Mouse (Mus musculus): ENCODE measurements at regions not wholly inside any gene's neighbourhood (a gene's known extent, or its start where the extent isn't known, plus 50 kb on each side); places are given as distances from the start of the nearest gene placed in this dataset.
A peak's percentile ranks its signal among the peaks of the same experiment; 100 is the strongest.

- H3K4me2 ChIP-seq (replicated peaks; ENCODE audit: low read depth, low read length) = no peak overlapping the region
- no peak overlapping the region for H3K9ac ChIP-seq (replicated peaks; ENCODE audit: low read depth, low read length)
- no peaks in the 10 kb centered on the region for H3K9me3 ChIP-seq (ENCODE audit: control insufficient read depth, low read depth, low read length)
- no peak overlapping the region for H3K4me3 ChIP-seq (ENCODE audit: low read depth, low read length)
- no peak for ATAC-seq (ENCODE audit: insufficient number of reproducible peaks, insufficient read depth, low FRiP score, low read depth)
- peak overlapping the region; percentile 52; the same call in 1 of the 2 replicates for H3K27ac ChIP-seq (ENCODE audit: low read length)
- 67% methylated on average over 8 of the region's 8 CpGs for WGBS
- peaks cover 20% of the 10 kb centered on the region for H3K4me1 ChIP-seq (ENCODE audit: control insufficient read depth, insufficient read depth, low read length)
- no peaks in the 10 kb centered on the region for H3K36me3 ChIP-seq (ENCODE audit: control insufficient read depth, insufficient read depth, low read length)
- no peaks in the 10 kb centered on the region for H3K27me3 ChIP-seq (ENCODE audit: control insufficient read depth, insufficient read depth, low read length)
Observed at GRCm38 (mm10) chr9:41526126-41526525, 364.6 kb upstream of the Ubash3b start.

GRCm38 (mm10) chr9:41525534-41525933 lies 364.0 kb upstream of the Ubash3b start:
- H3K36me3 ChIP-seq (ENCODE audit: control insufficient read depth, insufficient read depth, low read length) = no peaks in the 10 kb centered on the region
- 53% methylated on average over 1 of the region's 1 CpGs for WGBS
- H3K4me1 ChIP-seq (ENCODE audit: control insufficient read depth, insufficient read depth, low read length) = peaks cover 20% of the 10 kb centered on the region
- no peak for ATAC-seq (ENCODE audit: insufficient number of reproducible peaks, insufficient read depth, low FRiP score, low read depth)
- H3K9ac ChIP-seq (replicated peaks; ENCODE audit: low read depth, low read length) = no peak overlapping the region
- H3K27ac ChIP-seq (ENCODE audit: low read length) = peak overlapping the region; percentile 58; the same call in 1 of the 2 replicates
- H3K27me3 ChIP-seq (ENCODE audit: control insufficient read depth, insufficient read depth, low read length) = no peaks in the 10 kb centered on the region
- H3K4me2 ChIP-seq (replicated peaks; ENCODE audit: low read depth, low read length) = no peak overlapping the region
- no peak overlapping the region for H3K4me3 ChIP-seq (ENCODE audit: low read depth, low read length)
- no peaks in the 10 kb centered on the region for H3K9me3 ChIP-seq (ENCODE audit: control insufficient read depth, low read depth, low read length)

GRCm38 (mm10) chr9:41524591-41524990 lies 363.1 kb upstream of the Ubash3b start:
- H3K4me2 ChIP-seq (replicated peaks; ENCODE audit: low read depth, low read length) = no peak overlapping the region
- H3K27ac ChIP-seq (ENCODE audit: low read length) = peak overlapping the region; percentile 58
- H3K27me3 ChIP-seq (ENCODE audit: control insufficient read depth, insufficient read depth, low read length) = no peaks in the 10 kb centered on the region
- H3K36me3 ChIP-seq (ENCODE audit: control insufficient read depth, insufficient read depth, low read length) = no peaks in the 10 kb centered on the region
- no peak for ATAC-seq (ENCODE audit: insufficient number of reproducible peaks, insufficient read depth, low FRiP score, low read depth)
- peaks cover 20% of the 10 kb centered on the region for H3K4me1 ChIP-seq (ENCODE audit: control insufficient read depth, insufficient read depth, low read length)
- 39% methylated on average over 7 of the region's 7 CpGs for WGBS
- no peaks in the 10 kb centered on the region for H3K9me3 ChIP-seq (ENCODE audit: control insufficient read depth, low read depth, low read length)
- no peak overlapping the region for H3K4me3 ChIP-seq (ENCODE audit: low read depth, low read length)
- H3K9ac ChIP-seq (replicated peaks; ENCODE audit: low read depth, low read length) = no peak overlapping the region

- no peaks in the 10 kb centered on the region for H3K36me3 ChIP-seq (ENCODE audit: control insufficient read depth, insufficient read depth, low read length)
- WGBS = 93% methylated on average over 2 of the region's 2 CpGs
- peaks cover 20% of the 10 kb centered on the region for H3K4me1 ChIP-seq (ENCODE audit: control insufficient read depth, insufficient read depth, low read length)
- no peak overlapping the region for H3K4me2 ChIP-seq (replicated peaks; ENCODE audit: low read depth, low read length)
- H3K27ac ChIP-seq (ENCODE audit: low read length) = peak overlapping the region; percentile 58; the same call in 1 of the 2 replicates
- no peak overlapping the region for H3K4me3 ChIP-seq (ENCODE audit: low read depth, low read length)
- H3K9me3 ChIP-seq (ENCODE audit: control insufficient read depth, low read depth, low read length) = no peaks in the 10 kb centered on the region
- H3K27me3 ChIP-seq (ENCODE audit: control insufficient read depth, insufficient read depth, low read length) = no peaks in the 10 kb centered on the region
- no peak for ATAC-seq (ENCODE audit: insufficient number of reproducible peaks, insufficient read depth, low FRiP score, low read depth)
- H3K9ac ChIP-seq (replicated peaks; ENCODE audit: low read depth, low read length) = no peak overlapping the region
Observed at GRCm38 (mm10) chr9:41523969-41524368, 362.5 kb upstream of the Ubash3b start.

GRCm38 (mm10) chr9:41522302-41522701 lies 360.8 kb upstream of the Ubash3b start:
- ATAC-seq (ENCODE audit: insufficient number of reproducible peaks, insufficient read depth, low FRiP score, low read depth) = no peak
- no peaks in the 10 kb centered on the region for H3K9me3 ChIP-seq (ENCODE audit: control insufficient read depth, low read depth, low read length)
- 71% methylated on average over 1 of the region's 1 CpGs for WGBS

GRCm38 (mm10) chr9:41517787-41518186 lies 356.3 kb upstream of the Ubash3b start:
- Histone ChIP-seq H3K4me2 (replicated peaks; ENCODE audit: low read depth, low read length) (no peak overlapping the region), H3K9me3 (ENCODE audit: control insufficient read depth, low read depth, low read length) (no peaks in the 10 kb centered on the region), H3K4me1 (ENCODE audit: control insufficient read depth, insufficient read depth, low read length) (0 out of 2 replicates have a peak, but pooled peaks cover 6% of the 10 kb centered on the region), H3K27ac (ENCODE audit: low read length) (no peak overlapping the region), H3K36me3 (ENCODE audit: control insufficient read depth, insufficient read depth, low read length) (no peaks in the 10 kb centered on the region), H3K27me3 (ENCODE audit: control insufficient read depth, insufficient read depth, low read length) (no peaks in the 10 kb centered on the region), H3K9ac (replicated peaks; ENCODE audit: low read depth, low read length) (no peak overlapping the region), H3K4me3 (ENCODE audit: low read depth, low read length) (no peak overlapping the region)
- ATAC-seq (ENCODE audit: insufficient number of reproducible peaks, insufficient read depth, low FRiP score, low read depth) = no peak
- 63% methylated on average over 2 of the region's 2 CpGs for WGBS

More at GRCm38 (mm10) chr9:41522302-41522701, 360.8 kb upstream of the Ubash3b start:
- Histone ChIP-seq H3K9ac (replicated peaks; ENCODE audit: low read depth, low read length) (no peak overlapping the region), H3K4me2 (replicated peaks; ENCODE audit: low read depth, low read length) (no peak overlapping the region), H3K4me3 (ENCODE audit: low read depth, low read length) (no peak overlapping the region), H3K4me1 (ENCODE audit: control insufficient read depth, insufficient read depth, low read length) (peaks cover 20% of the 10 kb centered on the region), H3K36me3 (ENCODE audit: control insufficient read depth, insufficient read depth, low read length) (no peaks in the 10 kb centered on the region), H3K27ac (ENCODE audit: low read length) (no peak overlapping the region), H3K27me3 (ENCODE audit: control insufficient read depth, insufficient read depth, low read length) (no peaks in the 10 kb centered on the region)

GRCm38 (mm10) chr9:41517053-41517696 lies 355.7 kb upstream of the Ubash3b start:
- no peak overlapping the region for H3K9ac ChIP-seq (replicated peaks; ENCODE audit: low read depth, low read length)
- no peaks in the 10 kb centered on the region for H3K36me3 ChIP-seq (ENCODE audit: control insufficient read depth, insufficient read depth, low read length)
- H3K4me1 ChIP-seq (ENCODE audit: control insufficient read depth, insufficient read depth, low read length) = 0 out of 2 replicates have a peak, but pooled peaks cover 6% of the 10 kb centered on the region
- no peak overlapping the region for H3K4me3 ChIP-seq (ENCODE audit: low read depth, low read length)
- no peak overlapping the region for H3K27ac ChIP-seq (ENCODE audit: low read length)
- WGBS = 47% methylated on average over 2 of the region's 2 CpGs
- no peak for ATAC-seq (ENCODE audit: insufficient number of reproducible peaks, insufficient read depth, low FRiP score, low read depth)
- no peaks in the 10 kb centered on the region for H3K9me3 ChIP-seq (ENCODE audit: control insufficient read depth, low read depth, low read length)
- H3K4me2 ChIP-seq (replicated peaks; ENCODE audit: low read depth, low read length) = no peak overlapping the region
- H3K27me3 ChIP-seq (ENCODE audit: control insufficient read depth, insufficient read depth, low read length) = no peaks in the 10 kb centered on the region

- H3K36me3 ChIP-seq (ENCODE audit: control insufficient read depth, insufficient read depth, low read length) = no peaks in the 10 kb centered on the region
- H3K4me3 ChIP-seq (ENCODE audit: low read depth, low read length) = no peak overlapping the region
- H3K9ac ChIP-seq (replicated peaks; ENCODE audit: low read depth, low read length) = no peak overlapping the region
- H3K4me1 ChIP-seq (ENCODE audit: control insufficient read depth, insufficient read depth, low read length) = 0 out of 2 replicates have a peak, but pooled peaks cover 6% of the 10 kb centered on the region
- H3K27ac ChIP-seq (ENCODE audit: low read length) = no peak overlapping the region
- no peak for ATAC-seq (ENCODE audit: insufficient number of reproducible peaks, insufficient read depth, low FRiP score, low read depth)
- H3K9me3 ChIP-seq (ENCODE audit: control insufficient read depth, low read depth, low read length) = no peaks in the 10 kb centered on the region
- no peak overlapping the region for H3K4me2 ChIP-seq (replicated peaks; ENCODE audit: low read depth, low read length)
- no peaks in the 10 kb centered on the region for H3K27me3 ChIP-seq (ENCODE audit: control insufficient read depth, insufficient read depth, low read length)
Observed at GRCm38 (mm10) chr9:41515192-41515591, 353.7 kb upstream of the Ubash3b start.

- no peak overlapping the region for H3K4me3 ChIP-seq (ENCODE audit: low read depth, low read length)
- H3K4me1 ChIP-seq (ENCODE audit: control insufficient read depth, insufficient read depth, low read length) = 0 out of 2 replicates have a peak, but pooled peaks cover 6% of the 10 kb centered on the region
- WGBS = 9% methylated on average over 1 of the region's 1 CpGs
- H3K27me3 ChIP-seq (ENCODE audit: control insufficient read depth, insufficient read depth, low read length) = no peaks in the 10 kb centered on the region
- no peak overlapping the region for H3K9ac ChIP-seq (replicated peaks; ENCODE audit: low read depth, low read length)
- H3K9me3 ChIP-seq (ENCODE audit: control insufficient read depth, low read depth, low read length) = no peaks in the 10 kb centered on the region
- H3K36me3 ChIP-seq (ENCODE audit: control insufficient read depth, insufficient read depth, low read length) = no peaks in the 10 kb centered on the region
- ATAC-seq (ENCODE audit: insufficient number of reproducible peaks, insufficient read depth, low FRiP score, low read depth) = no peak
- H3K27ac ChIP-seq (ENCODE audit: low read length) = no peak overlapping the region
- H3K4me2 ChIP-seq (replicated peaks; ENCODE audit: low read depth, low read length) = no peak overlapping the region
Observed at GRCm38 (mm10) chr9:41513701-41514100, 352.2 kb upstream of the Ubash3b start.
